Mouse (Mus musculus) MEL (cell line): ENCODE results near the gene Polr3a. TPM values are rescaled to one million over a fixed set of nuclear protein-coding genes. Genes with fewer than 3 reads are reported as not detected.

ENCODE experiments used
- DNase-seq: peaks from one replicate; pipeline ENCODE4 v3.0.0; 2011; ENCODE audit warnings: low read depth, low spot score
- H3K27ac ChIP-seq: 2 replicates; pipeline ENCODE4 v1.5.1; 2012; ENCODE audit warnings: low read depth, mild to moderate bottlenecking, control low read depth, low read length, moderate library complexity; ENCODE audit not compliant: control insufficient read depth
- H3K27me3 ChIP-seq, 2 experiments: fragments of 150-350 bp in 1 of 2; sonication (generic) in 1 of 2; 2 replicates each; pipeline ENCODE4 v1.6.1; 2012; ENCODE audit warnings: low read length in 2 of 2, mild to moderate bottlenecking in 2 of 2, improper control_type of control experiment in 1 of 2, moderate library complexity in 1 of 2; ENCODE audit not compliant: insufficient read depth in 2 of 2, control insufficient read depth in 1 of 2
- H3K36me3 ChIP-seq, 2 experiments: 2 replicates each; pipeline ENCODE4 v1.6.1; 2012 to 2014; ENCODE audit warnings: low read length in 2 of 2, improper control_type of control experiment in 1 of 2, inconsistent platforms in 1 of 2, mild to moderate bottlenecking in 1 of 2; ENCODE audit not compliant: insufficient read depth in 2 of 2, control insufficient read depth in 1 of 2
- H3K4me1 ChIP-seq, 2 experiments: fragments of 150-350 bp in 1 of 2; sonication (generic) in 1 of 2; 2 replicates each; pipeline ENCODE4 v1.6.1; 2012; ENCODE audit warnings: low read length in 2 of 2, improper control_type of control experiment in 1 of 2, mild to moderate bottlenecking in 1 of 2; ENCODE audit not compliant: insufficient read depth in 2 of 2, control insufficient read depth in 1 of 2
- H3K4me3 ChIP-seq, 2 experiments: fragments of 150-350 bp in 1 of 2; sonication (generic) in 1 of 2; 2 replicates each; pipeline ENCODE4 v1.5.1; 2012; ENCODE audit warnings: low read depth in 2 of 2, low read length in 2 of 2, mild to moderate bottlenecking in 2 of 2, moderate library complexity in 2 of 2, control low read depth in 1 of 2, improper control_type of control experiment in 1 of 2; ENCODE audit not compliant: control insufficient read depth in 1 of 2, insufficient read depth in 1 of 2
- H3K79me2 ChIP-seq: 2 replicates; pipeline ENCODE4 v1.6.1; 2012; ENCODE audit warnings: mild to moderate bottlenecking, low read length, moderate library complexity; ENCODE audit not compliant: control insufficient read depth, poor library complexity, insufficient read depth
- H3K9ac ChIP-seq: 2 replicates; pipeline ENCODE4 v1.6.1; 2012; ENCODE audit warnings: low read depth, mild to moderate bottlenecking, control low read depth, low read length, moderate library complexity; ENCODE audit not compliant: control insufficient read depth, poor library complexity, severe bottlenecking
- H3K9me3 ChIP-seq: fragments of 150-350 bp; sonication (generic); replicated peaks from 2 replicates; pipeline ENCODE4 v1.6.1; 2012; ENCODE audit warnings: mild to moderate bottlenecking, low read length, improper control_type of control experiment, moderate library complexity; ENCODE audit not compliant: insufficient read depth
- BHLHE40 ChIP-seq: IDR thresholded peaks from 2 replicates; pipeline ENCODE4 v1.6.1; 2012; ENCODE audit warnings: low read depth, mild to moderate bottlenecking, inconsistent platforms, low read length, improper control_type of control experiment, borderline replicate concordance
- CHD2 ChIP-seq: IDR thresholded peaks from 2 replicates; pipeline ENCODE4 v1.6.1; 2011; ENCODE audit warnings: low read length, improper control_type of control experiment
- CTCF ChIP-seq, 3 experiments: IDR thresholded peaks in 2 of 3; conservative IDR thresholded peaks in 1 of 3; 2 replicates each; pipeline ENCODE4 v1.5.1; 2011 to 2012; ENCODE audit warnings: low read length in 3 of 3, low read depth in 2 of 3, mild to moderate bottlenecking in 2 of 3, improper control_type of control experiment in 1 of 3, inconsistent platforms in 1 of 3, mixed read lengths in 1 of 3, moderate library complexity in 1 of 3; ENCODE audit not compliant: control insufficient read depth in 1 of 3, insufficient read depth in 1 of 3, poor library complexity in 1 of 3, severe bottlenecking in 1 of 3
- GABPA ChIP-seq: IDR thresholded peaks from 2 replicates; pipeline ENCODE4 v1.6.1; 2012; ENCODE audit warnings: low read depth, mild to moderate bottlenecking, inconsistent platforms, low read length, improper control_type of control experiment, moderate library complexity
- GATA1 ChIP-seq: IDR thresholded peaks from 2 replicates; pipeline ENCODE4 v1.6.1; 2011; ENCODE audit warnings: low read depth, low read length, improper control_type of control experiment
- MEF2A ChIP-seq: IDR thresholded peaks from 2 replicates; pipeline ENCODE4 v1.6.1; 2014; ENCODE audit warnings: low read depth, mild to moderate bottlenecking, inconsistent platforms, low read length, improper control_type of control experiment; ENCODE audit not compliant: poor library complexity, insufficient replicate concordance, severe bottlenecking; ENCODE audit errors: extremely low read depth
- NELFE ChIP-seq: IDR thresholded peaks from 2 replicates; pipeline ENCODE4 v1.6.1; 2011; ENCODE audit warnings: low read depth, low read length, improper control_type of control experiment
- NRF1 ChIP-seq: IDR thresholded peaks from 2 replicates; pipeline ENCODE4 v1.6.1; 2014; ENCODE audit warnings: low read depth, mild to moderate bottlenecking, inconsistent platforms, low read length, improper control_type of control experiment, moderate library complexity; ENCODE audit not compliant: poor library complexity, insufficient read depth, severe bottlenecking
- POLR2A ChIP-seq, 2 experiments: IDR thresholded peaks; 2 replicates each; pipeline ENCODE4 v1.6.1; 2011 to 2012; ENCODE audit warnings: low read length in 2 of 2, mild to moderate bottlenecking in 2 of 2, control low read depth in 1 of 2, improper control_type of control experiment in 1 of 2, low read depth in 1 of 2, moderate library complexity in 1 of 2; ENCODE audit not compliant: control insufficient read depth in 1 of 2, insufficient read depth in 1 of 2, poor library complexity in 1 of 2
- POLR2AphosphoS2 ChIP-seq: IDR thresholded peaks from 2 replicates; pipeline ENCODE4 v1.6.1; 2011; ENCODE audit warnings: low read length, improper control_type of control experiment
- POLR2AphosphoS5 ChIP-seq: IDR thresholded peaks from 2 replicates; pipeline ENCODE4 v1.6.1; 2012; ENCODE audit warnings: low read depth, borderline replicate concordance, mild to moderate bottlenecking, inconsistent platforms, low read length, moderate library complexity, mixed read lengths
- UBTF ChIP-seq: IDR thresholded peaks from 2 replicates; pipeline ENCODE4 v1.6.1; 2012; ENCODE audit warnings: low read depth, mild to moderate bottlenecking, inconsistent platforms, low read length, improper control_type of control experiment, moderate library complexity, borderline replicate concordance; ENCODE audit not compliant: insufficient read depth
- ZMIZ1 ChIP-seq: IDR thresholded peaks from 2 replicates; pipeline ENCODE4 v1.6.1; 2012; ENCODE audit warnings: low read depth, mild to moderate bottlenecking, inconsistent platforms, low read length, improper control_type of control experiment, moderate library complexity
- polyA plus RNA-seq, 2 experiments: library from polyadenylated mRNA; stranded (reverse) in 1 of 2; unstranded in 1 of 2; fragments of >175 nt in 1 of 2; fragments of >200 nt in 1 of 2; gene quantifications; 2 replicates each; pipeline versions ENCODE4 v1.2.1 to v1.2.4; 2012; ENCODE audit warnings: low replicate concordance in 2 of 2, low read depth in 1 of 2; ENCODE audit not compliant: insufficient read length in 2 of 2, insufficient read depth in 1 of 2, missing spikeins in 1 of 2
- total RNA-seq: library from RNA; depleted of rRNA; stranded (reverse); fragments of 300-350 nt; gene quantifications from 2 replicates; pipeline ENCODE4 v1.2.3, GENCODE M21; 2012

Gene Polr3a
- total and polyA plus RNA-seq, 3 experiments = 22.8 to 26.6 TPM; not detected in 1

DNA sequence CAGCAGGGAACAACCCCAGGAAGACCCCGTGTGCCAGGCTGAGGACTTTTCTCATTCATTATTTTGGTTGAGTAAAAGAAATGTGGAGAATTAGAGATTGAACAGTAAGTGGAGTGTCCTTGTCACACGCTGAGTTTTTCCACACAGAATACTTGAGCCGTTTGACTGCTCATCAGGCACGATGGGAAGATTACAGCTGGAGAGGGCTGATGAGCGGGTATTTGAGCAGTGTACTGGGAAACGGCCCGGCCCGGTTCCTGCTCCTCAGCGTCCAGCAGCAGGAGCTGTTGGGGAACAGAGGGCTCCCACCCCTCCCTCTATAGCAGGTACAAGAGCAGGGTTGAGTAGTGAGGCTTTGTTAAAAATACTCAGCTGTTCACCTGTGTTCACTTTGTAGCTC, 12.6 kb upstream of the Polr3a start:
- Histone ChIP-seq H3K36me3 (peaks cover 22 to 29% of the 10 kb centered on the region in 2 experiments), H3K9me3 (no peaks in the 10 kb centered on the region), H3K79me2 (peaks cover 8% of the 10 kb centered on the region; the same call in 1 of the 2 replicates), H3K27me3 (no peaks in the 10 kb centered on the region), H3K4me3 (no peak overlapping the region), H3K27ac (no peak overlapping the region), H3K9ac (no peak overlapping the region), H3K4me1 (peaks cover 0 to 6% of the 10 kb centered on the region in 2 experiments; a peak in 2 of 4 replicates)
- no peak for DNase-seq
- TF ChIP-seq GABPA = no peak
- peak; percentile 4; the same call in 1 of the 2 replicates for TF ChIP-seq ZMIZ1
- TF ChIP-seq GATA1 = no peak
- TF ChIP-seq CHD2 = no peak
- TF ChIP-seq UBTF = no peak
- peak in 1 of 2 experiments; percentile 8; a peak in 1 of 4 replicates for TF ChIP-seq POLR2A (IDR thresholded peaks at IDR 0.05; ENCODE audit: control insufficient read depth in 1 of 2, insufficient read depth in 1 of 2, low read depth in 1 of 2, low read length in 2 of 2, poor library complexity in 1 of 2)

DNA sequence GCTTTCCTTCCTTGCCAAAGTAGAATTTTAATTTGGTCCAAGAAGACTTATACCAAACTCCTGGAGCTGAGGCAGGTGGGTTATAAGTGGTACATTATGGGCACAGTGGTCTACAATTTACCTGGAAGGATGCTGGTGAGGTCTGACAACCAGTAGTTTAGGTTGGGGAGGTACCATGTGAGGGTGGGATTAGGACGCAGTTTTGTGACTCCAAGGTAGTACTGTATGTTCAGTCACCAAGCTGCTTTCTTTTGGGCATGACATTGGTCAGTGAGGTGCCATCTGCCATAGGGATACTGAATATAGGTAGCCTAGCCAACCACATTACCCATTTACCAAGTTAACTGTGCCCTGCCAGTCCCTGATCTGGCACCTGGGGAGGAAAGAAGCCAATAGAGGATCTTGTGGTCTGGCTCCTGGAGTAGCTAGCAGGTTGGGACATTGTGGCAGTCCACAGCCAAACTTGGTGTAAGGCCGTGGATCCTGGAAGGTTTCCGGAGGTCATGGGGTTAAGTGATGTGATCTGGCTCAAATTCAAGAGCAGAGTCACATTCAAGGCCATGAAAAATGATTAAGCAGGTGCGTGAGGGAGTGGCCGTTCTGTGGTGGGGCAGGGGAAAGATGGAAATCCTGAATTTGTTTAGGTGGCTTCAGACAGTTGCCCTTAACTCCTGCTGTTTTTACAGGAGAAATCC, 11.8 kb upstream of the Polr3a start:
- peak; percentile 40 for DNase-seq
- H3K27ac ChIP-seq = no peak overlapping the region

DNA sequence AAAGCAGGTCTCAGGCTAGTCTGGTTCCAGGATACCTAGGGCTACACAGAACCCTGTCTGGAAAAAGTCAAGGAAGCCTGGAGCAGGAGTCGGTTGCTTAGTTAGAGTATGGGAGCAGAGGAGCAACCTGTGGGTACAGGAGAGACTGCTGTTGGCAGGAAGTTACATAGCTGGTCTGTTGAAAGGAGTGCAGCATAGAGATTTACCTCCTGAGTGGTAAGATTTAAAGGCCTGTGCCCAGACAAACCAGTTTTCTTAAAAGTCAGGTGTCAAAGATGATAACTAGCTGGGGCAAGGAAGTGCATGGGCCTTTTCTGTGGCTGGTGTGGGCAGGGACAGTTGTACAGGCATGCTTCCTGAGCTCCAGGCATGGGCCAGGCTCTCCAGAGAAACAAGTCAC, 10.6 kb upstream of the Polr3a start:
- Histone ChIP-seq H3K9me3 (no peaks in the 10 kb centered on the region), H3K27me3 (no peaks in the 10 kb centered on the region), H3K36me3 (peaks cover 41 to 42% of the 10 kb centered on the region in 2 experiments), H3K4me1 (peaks cover 0 to 18% of the 10 kb centered on the region in 2 experiments; a peak in 2 of 4 replicates)
- no peak for TF ChIP-seq MEF2A
- TF ChIP-seq CTCF (IDR thresholded peaks at IDR 0.05 in 2 of 3, conservative IDR thresholded peaks at IDR 0.05 in 1 of 3; ENCODE audit: control insufficient read depth in 1 of 3, insufficient read depth in 1 of 3, low read depth in 2 of 3, low read length in 3 of 3, poor library complexity in 1 of 3, severe bottlenecking in 1 of 3) = no peak
- no peak for TF ChIP-seq NRF1
- TF ChIP-seq BHLHE40 = no peak
- TF ChIP-seq, all 39 proteins: peak for 0
- DNase-seq = peak; percentile 31
- H3K9ac ChIP-seq = no peak overlapping the region
- no peak overlapping the region for H3K27ac ChIP-seq
- H3K4me3 ChIP-seq = no peak overlapping the region
- peaks cover 28% of the 10 kb centered on the region for H3K79me2 ChIP-seq

More for the DNA sequence above, 11.8 kb upstream of the Polr3a start:
- H3K4me1 ChIP-seq = peaks cover 0 to 11% of the 10 kb centered on the region in 2 experiments; a peak in 2 of 4 replicates
- H3K4me3 ChIP-seq = no peak overlapping the region
- no peak; a peak in 2 of 4 replicates for TF ChIP-seq POLR2A (IDR thresholded peaks at IDR 0.05; ENCODE audit: control insufficient read depth in 1 of 2, insufficient read depth in 1 of 2, low read depth in 1 of 2, low read length in 2 of 2, poor library complexity in 1 of 2)
- TF ChIP-seq ZMIZ1 = peak; percentile 43
- TF ChIP-seq CTCF (IDR thresholded peaks at IDR 0.05 in 2 of 3, conservative IDR thresholded peaks at IDR 0.05 in 1 of 3; ENCODE audit: control insufficient read depth in 1 of 3, insufficient read depth in 1 of 3, low read depth in 2 of 3, low read length in 3 of 3, poor library complexity in 1 of 3, severe bottlenecking in 1 of 3) = no peak
- 0 out of 2 replicates have a peak, but pooled peaks have one; percentile 38 for TF ChIP-seq NELFE
- peak; percentile 58; the same call in 1 of the 2 replicates for TF ChIP-seq POLR2AphosphoS5
- TF ChIP-seq POLR2AphosphoS2 = peak; percentile 52; the same call in 1 of the 2 replicates
- TF ChIP-seq, all 39 proteins: peak for 4
- Histone ChIP-seq H3K9ac (no peak overlapping the region), H3K79me2 (peaks cover 15% of the 10 kb centered on the region), H3K36me3 (peaks cover 30 to 35% of the 10 kb centered on the region in 2 experiments), H3K9me3 (no peaks in the 10 kb centered on the region), H3K27me3 (no peaks in the 10 kb centered on the region)
